Mouse (Mus musculus) heart, postnatal 36 days (tissue): ENCODE measurements at regions not wholly inside any gene's neighbourhood (a gene's known extent, or its start where the extent isn't known, plus 50 kb on each side); places are given as distances from the start of the nearest gene placed in this dataset.
"Not testable (repeated sequence)": the region's sequence is repeated elsewhere in the genome, so short reads cannot be mapped to it uniquely, and the experiment has no call there.

ENCODE experiments used
- DNase-seq, 2 experiments: peaks; one replicate each; pipeline ENCODE4 v3.0.0; 2021 to 2022
- intact Hi-C: fragments of 180-260 bp; cut with DNase I; formaldehyde crosslinking; loops from one replicate; pipeline ENCODE4 v1.15.1; 2025

GRCm38 (mm10) chr1:94582526-94582925 is 530.2 kb upstream of the Pdcd1 start:
- DNase-seq = no peak
- intact Hi-C loops = no loop called here

GRCm38 (mm10) chr1:94581650-94582405 is 529.5 kb upstream of the Pdcd1 start:
- no peak for DNase-seq
- intact Hi-C loops = no loop called here

DNA sequence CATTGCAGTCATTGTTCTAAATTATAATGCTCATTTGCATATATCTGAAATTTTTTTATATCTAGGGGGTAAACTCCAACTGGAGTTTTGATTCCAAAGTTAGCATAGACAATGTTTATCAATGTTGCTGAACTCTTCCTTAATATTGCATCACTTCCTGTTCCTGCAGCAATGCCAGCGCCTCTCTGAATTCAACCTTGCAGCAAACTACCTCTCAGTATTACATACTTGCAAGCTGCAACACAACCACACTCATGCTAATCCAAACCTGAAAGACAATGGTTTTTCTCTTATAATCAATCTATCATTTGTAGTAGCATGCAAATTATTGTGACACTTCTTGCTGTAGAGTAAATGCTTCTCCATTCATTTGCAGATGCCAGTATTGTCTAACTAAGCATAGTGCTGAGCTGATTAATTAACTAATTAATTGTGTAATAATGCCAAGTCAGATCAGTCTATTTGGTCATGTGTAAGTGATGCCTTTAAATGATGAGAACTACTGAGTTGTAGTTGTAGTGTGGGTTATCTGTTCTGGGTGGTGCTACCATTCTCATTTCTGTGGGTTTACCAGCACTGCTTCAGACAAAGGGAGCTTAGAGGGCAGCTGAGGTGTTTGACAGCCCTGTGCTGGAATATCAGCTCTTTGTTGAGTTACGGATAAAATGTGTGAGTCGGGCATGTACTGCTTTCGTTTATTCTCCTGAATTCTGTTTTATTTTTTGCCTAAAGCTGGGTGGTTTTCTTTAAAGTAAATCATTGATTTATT is 480.6 kb upstream of the Pdcd1 start:
- intact Hi-C loops = no loop called here
- DNase-seq = no peak

DNA sequence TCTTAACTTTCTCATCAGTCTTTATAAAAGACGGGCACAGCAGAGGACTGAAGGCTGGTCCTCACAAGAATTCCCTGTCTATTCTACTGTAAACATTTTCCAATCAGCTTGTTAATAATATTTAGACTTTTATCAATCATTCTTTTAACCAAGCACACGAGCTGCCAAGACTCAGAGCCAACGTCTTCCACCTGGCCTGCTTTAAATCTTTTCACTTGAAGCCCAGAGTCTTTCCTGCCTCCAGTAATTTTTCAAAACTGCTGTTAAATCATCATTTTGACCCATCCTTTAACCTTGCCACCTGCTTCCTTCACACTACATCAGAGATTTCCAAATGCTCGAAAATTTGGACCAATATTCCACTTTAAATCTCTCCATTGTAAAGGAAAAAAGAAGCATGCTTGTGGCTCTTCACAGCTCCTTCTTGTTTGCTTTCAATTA is 451.7 kb upstream of the Pdcd1 start:
- DNase-seq = no peak
- intact Hi-C loops = no loop called here

DNA sequence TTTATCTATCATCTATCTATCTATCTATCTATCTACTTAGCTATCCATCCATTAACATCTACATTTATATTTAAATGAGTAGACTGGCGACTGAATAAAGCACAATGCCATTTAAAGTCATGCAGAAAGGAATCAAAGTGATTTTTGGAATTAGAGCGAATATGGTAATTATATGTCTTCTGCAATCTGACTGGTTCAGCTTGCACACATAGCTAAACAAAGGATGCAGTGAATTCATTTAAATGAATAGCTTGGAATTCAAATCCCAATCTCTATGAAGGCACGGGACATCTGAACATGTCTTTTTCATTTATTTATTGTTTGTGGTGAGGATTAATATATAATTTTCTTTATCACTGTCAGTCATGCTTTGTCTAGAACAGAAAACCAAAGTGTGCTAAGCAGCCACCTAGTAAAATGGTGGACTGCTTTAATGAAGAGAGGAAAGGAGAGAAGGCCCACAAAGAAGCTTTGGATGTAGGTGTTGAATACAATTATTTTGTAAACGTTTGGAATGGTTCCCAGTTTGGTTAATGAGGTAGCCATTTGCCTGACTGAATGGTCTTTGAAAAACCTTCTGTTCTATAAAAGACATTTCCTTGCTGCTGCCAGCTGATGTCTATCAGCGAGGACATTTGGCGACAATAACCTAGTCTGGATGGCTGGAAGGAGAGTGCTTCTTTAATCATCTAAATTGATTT is 451.2 kb upstream of the Pdcd1 start:
- no peak for DNase-seq
- intact Hi-C loops = no loop called here

- intact Hi-C loops = no loop called here
- no peak for DNase-seq
Measured at GRCm38 (mm10) chr1:94502066-94502861, 449.9 kb upstream of the Pdcd1 start.

GRCm38 (mm10) chr1:94496992-94497391 is 444.6 kb upstream of the Pdcd1 start:
- no peak for DNase-seq
- intact Hi-C loops = no loop called here

GRCm38 (mm10) chr1:94496341-94496740 is 444.0 kb upstream of the Pdcd1 start:
- intact Hi-C loops = no loop called here
- no peak for DNase-seq

GRCm38 (mm10) chr1:94487062-94487461 is 434.7 kb upstream of the Pdcd1 start:
- intact Hi-C loops = no loop called here
- DNase-seq = no peak

- DNase-seq = peak; percentile 6 to 12
- intact Hi-C loops = not testable (repeated sequence)
Measured at GRCm38 (mm10) chr1:94469834-94470233, 417.5 kb upstream of the Pdcd1 start.

- DNase-seq = no peak
- intact Hi-C loops = no loop called here
Measured at GRCm38 (mm10) chr1:94423731-94424130, 371.4 kb upstream of the Pdcd1 start.

DNA sequence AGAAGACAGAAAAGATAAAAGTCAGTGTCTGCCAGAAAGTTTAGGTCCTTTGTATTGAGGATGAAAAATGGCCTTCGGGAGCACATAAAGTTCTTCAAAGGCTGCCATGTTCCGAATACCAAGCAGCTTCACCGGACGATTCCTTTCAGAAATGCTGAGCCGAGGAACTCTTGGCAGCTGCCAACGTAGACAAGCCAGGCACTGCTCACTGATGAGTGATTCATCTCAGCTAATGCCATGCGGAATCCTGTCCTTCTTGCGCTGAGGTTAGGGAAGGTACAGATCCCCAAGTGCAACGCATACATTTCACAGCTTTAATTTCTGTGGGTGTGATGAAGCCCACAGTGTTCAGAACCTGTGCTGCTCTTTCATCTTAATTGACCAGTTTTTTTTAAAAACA is 360.7 kb upstream of the Pdcd1 start:
- intact Hi-C loops = no loop called here

GRCm38 (mm10) chr1:94366606-94367005 is 314.3 kb upstream of the Pdcd1 start:
- DNase-seq = no peak
- intact Hi-C loops = no loop called here

More for the DNA sequence above, 360.7 kb upstream of the Pdcd1 start:
- no peak for DNase-seq

DNA sequence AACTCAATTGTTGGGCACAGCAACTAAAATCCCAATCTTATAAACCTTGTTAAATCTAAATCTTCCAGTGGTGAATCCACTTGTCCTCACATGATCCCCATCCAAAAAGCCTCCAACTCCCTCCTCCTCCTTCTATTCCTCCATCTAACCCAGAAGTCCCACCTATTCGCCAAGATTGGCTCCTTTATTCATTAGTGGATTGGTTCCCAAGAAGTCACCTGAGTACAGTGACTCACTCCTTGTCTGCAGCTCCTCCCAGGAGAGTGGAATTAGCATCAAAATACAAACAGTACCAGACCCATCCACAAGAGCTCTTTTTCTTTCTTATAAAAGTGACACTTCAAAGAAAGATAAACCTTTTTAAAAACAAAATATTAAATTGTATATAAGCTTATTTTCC is 304.6 kb upstream of the Pdcd1 start:
- DNase-seq = no peak
- intact Hi-C loops = no loop called here

DNA sequence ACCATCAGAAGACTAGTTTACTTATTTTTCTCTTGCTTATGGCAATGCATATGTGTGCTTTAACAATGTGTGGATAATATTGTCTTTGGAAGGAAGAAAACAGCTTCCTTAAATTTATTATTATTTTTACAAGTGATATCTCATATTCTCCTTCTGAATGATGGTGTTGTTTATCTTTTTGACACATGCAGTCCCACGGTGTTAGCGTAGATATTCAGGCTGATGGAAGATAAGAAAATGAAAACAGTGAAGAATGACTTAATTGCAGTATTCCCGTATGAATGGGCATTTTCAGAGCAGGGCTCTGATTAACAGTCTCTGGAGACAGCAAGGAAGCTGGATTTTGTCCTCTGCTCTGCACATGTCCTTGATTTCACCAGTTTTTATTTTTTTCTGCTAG is 303.5 kb upstream of the Pdcd1 start:
- intact Hi-C loops = no loop called here
- DNase-seq = no peak

DNA sequence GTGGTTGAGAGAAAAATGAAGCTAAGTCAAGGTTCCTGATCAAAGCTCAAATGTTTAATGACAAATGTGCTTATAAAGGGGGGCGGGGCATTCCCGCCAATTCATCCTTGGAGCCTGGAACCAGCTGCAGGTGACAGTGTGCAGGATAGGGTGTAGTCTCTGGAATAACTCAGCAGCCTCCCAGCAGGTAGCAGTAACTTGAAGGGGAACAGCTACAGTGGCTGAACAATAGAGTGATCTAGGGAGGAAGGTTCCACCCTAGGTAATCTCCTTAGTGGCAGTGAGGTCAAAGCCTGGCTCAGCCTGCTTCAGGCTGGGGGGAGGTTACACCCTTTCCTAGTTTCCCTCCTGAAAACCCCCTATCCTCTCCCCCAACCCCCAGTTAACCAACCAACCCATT is 290.2 kb upstream of the Pdcd1 start:
- intact Hi-C loops = no loop called here
- no peak for DNase-seq

DNA sequence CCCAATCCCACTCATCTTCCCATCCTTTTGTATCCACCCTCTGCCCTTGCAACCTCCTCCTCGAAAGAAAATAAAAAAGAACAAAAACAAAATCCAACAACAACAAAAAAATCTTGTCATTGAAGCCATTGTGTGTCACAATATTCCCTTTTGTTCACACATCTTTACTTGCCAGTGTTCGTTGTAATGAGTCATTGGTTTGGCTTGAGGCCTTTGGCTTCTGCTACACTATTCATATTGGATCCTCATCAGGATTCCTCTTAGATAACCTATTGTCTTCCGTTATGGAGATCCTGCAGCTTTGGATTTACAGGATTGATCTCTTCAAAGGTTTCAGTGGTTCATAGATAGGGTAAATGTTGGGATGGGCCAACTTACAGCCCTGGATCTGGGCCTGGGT is 288.9 kb upstream of the Pdcd1 start:
- no peak for DNase-seq
- intact Hi-C loops = no loop called here

DNA sequence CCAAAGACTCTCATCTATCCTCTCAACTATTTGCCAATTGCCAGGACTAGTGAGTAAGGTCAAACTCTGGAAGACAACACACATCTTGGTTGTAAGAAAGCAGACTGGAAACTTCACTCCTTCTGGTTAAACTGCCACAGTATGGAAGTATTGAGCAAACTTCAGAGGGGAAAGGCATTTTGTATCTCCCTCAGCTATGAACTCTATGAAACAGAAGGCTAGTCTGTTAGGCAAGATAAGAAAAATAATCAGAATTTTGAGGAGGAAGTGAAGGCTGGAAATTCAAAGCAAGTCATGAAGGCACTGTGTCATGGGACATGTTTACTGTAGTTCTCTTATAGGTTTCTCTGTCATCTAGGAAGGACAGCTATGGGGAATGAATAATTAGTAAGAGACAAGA is 265.7 kb upstream of the Pdcd1 start:
- no peak for DNase-seq
- intact Hi-C loops = no loop called here

- intact Hi-C loops = no loop called here
- DNase-seq = no peak
Measured at GRCm38 (mm10) chr1:94298395-94298794, 246.0 kb upstream of the Pdcd1 start.

DNA sequence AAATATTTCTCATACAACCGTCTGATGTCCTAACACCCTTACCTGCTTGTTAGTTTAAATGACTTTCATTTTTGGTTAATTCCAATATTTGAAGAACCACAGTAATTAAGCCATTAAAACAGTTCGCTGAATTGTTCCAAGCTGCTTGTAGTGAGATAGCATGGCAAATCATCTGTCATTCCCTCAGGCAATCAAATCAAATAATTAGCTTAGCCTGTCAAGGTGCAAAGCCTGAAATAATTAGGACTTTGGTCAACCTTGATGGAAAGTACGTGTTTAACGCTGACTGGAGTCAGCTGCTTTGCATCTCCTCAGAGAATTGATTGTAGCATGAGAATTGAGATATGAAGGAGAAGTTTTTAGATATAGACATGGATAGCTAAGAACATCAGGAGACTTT is 220.2 kb upstream of the Pdcd1 start:
- DNase-seq = no peak
- intact Hi-C loops = no loop called here

- no peak for DNase-seq
- intact Hi-C loops = no loop called here
Measured at GRCm38 (mm10) chr1:94263313-94263712, 211.0 kb upstream of the Pdcd1 start.
